Mouse (Mus musculus) megakaryocyte progenitor cell, adult 5-6 weeks (primary cell): ENCODE results near the gene Snrpb. TPM values are rescaled to one million over a fixed set of nuclear protein-coding genes. Genes with fewer than 3 reads are reported as not detected.

ENCODE experiments used
- ATAC-seq: replicated peaks from 2 replicates; pipeline ENCODE4 v1.8.0; 2016; ENCODE audit warnings: mild to moderate bottlenecking, moderate TSS enrichment, inconsistent platforms; ENCODE audit not compliant: poor library complexity
- total RNA-seq, 2 experiments: library from RNA; stranded (forward) in 1 of 2; stranded (reverse) in 1 of 2; fragments of 157-497, 149-512 nt in 1 of 2; fragments of 200-1000 nt in 1 of 2; gene quantifications; 2 replicates each; pipeline versions ENCODE4 v1.2.3 to v1.2.4; 2015 to 2017

The Snrpb gene
- total RNA-seq, 2 experiments from 2014 or later, result 224 to 277 TPM

DNA sequence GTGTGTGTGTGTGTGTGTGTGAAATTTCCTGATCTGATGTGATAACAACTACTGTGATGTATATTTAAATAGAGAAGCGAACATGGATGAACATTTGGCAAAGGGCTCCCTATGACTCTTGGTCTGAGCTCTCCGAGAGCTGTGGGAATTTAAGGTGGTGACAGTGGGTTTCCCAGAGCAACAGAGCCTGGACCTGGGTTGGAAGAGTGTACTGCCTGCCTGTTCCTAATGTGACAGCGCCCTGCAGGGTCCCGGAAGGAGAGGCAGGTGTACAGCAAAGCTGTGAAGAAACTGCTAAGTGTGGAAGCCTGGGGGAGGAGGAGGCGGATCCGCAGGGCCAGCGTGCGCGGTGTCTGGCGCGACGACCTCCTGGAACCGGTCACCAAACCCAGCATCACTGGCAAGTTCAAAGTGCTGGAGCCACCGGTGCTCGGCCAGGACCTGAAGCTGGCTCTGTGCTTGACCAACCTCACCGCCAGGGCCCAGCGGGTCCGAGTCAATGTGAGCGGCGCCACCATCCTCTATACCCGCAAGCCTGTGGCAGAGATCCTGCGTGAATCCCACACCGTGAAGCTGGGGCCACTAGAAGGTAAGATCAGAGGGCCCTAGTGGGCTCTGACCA lies 34.4 kb downstream of the Snrpb start:
- ATAC-seq, result no peak

DNA sequence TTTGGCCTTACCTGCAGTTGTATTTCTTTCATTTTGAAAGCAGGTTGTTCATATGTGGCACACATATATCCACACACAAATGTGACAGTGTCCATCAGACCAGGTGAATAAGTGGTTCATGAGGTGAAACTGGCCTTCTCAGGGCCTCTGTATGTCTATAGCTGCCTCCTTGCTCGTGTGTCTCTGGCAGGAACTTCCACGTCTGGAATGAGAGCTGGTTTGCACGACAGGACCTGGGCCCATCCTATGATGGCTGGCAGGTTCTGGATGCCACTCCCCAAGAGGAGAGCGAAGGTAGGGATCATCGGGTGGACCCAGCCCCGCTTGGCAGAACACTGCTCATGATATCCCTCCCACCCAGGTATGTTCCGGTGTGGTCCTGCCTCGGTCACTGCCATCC lies 36.2 kb downstream of the Snrpb start:
- ATAC-seq, result no peak

GRCm38 (mm10) chr2:130129687-130130086 lies 49.5 kb downstream of the Snrpb start:
- peak; percentile 74 for ATAC-seq

- peak; percentile 66 for ATAC-seq
These were observed 53.1 kb downstream of the Snrpb start for GRCm38 (mm10) chr2:130126073-130126472.

DNA sequence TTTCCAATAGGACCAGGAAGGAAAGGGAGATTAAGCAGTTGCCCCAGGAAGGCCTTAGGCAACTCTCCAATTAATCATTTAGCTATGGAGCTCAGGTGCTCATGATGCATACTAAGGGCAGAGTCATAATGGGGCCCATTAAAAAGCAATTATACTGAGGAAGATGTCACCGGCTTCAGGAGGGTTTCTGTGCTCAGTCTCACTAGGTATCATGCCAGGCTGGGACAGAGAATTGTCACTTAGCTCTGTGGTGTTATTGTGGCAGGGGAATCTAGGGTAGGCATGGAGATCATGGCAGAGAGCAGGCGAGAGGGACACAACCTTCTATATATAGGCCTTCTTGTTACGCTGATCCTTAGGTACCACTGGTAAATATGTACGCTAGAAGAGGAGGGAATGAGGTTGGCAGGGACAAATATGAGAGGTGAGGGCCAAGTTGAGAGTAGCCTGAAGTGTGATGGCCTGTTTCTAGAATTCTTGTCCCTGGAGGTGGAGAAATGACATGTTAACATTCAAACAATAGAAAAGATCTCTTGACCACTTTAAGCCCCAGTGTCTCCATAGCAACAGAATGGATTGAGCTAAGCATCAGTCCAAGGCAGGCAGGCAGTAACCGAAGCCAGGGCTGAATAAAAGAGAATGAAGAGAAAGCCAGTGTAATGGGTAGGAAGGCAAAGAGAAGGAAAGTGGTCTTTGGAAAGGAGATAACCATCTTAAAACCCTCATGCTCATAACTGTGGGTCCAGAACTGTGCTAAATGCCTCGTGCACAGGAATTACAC lies 53.7 kb downstream of the Snrpb start:
- no peak for ATAC-seq

Other genes starting within 250 kb of the Snrpb start
- 0.15 and 0.44 TPM in 2 replicates for gene Tgm3, start 167.1 kb downstream of the Snrpb start, total RNA-seq (2015)
- gene Tgm3, start 167.1 kb downstream of the Snrpb start, total RNA-seq (2017), result 0.04 and 0.17 TPM in 2 replicates
- gene Tgm6, start 67.0 kb downstream of the Snrpb start, total RNA-seq (2015), result not detected in 2 replicates
- not detected in 2 replicates for gene Tgm6, start 67.0 kb downstream of the Snrpb start, total RNA-seq (2017)
- gene Tmc2, start 15.8 kb upstream of the Snrpb start, total RNA-seq (2015), result not detected in 2 replicates
- not detected in 2 replicates for gene Tmc2, start 15.8 kb upstream of the Snrpb start, total RNA-seq (2017)
- gene Nop56, start 95.0 kb upstream of the Snrpb start, total RNA-seq (2015), result 433 and 507 TPM in 2 replicates
- gene Nop56, start 95.0 kb upstream of the Snrpb start, total RNA-seq (2017), result 455 and 508 TPM in 2 replicates
- 160 and 172 TPM in 2 replicates for gene Idh3b, start 105.1 kb upstream of the Snrpb start, total RNA-seq (2015)
- 108 and 165 TPM in 2 replicates for gene Idh3b, start 105.1 kb upstream of the Snrpb start, total RNA-seq (2017)
- gene Ebf4, start 115.8 kb upstream of the Snrpb start, total RNA-seq (2015), result not detected in 2 replicates
- gene Ebf4, start 115.8 kb upstream of the Snrpb start, total RNA-seq (2017), result not detected in 2 replicates
- 0.29 and 1.9 TPM in 2 replicates for gene Cpxm1, start 218.2 kb upstream of the Snrpb start, total RNA-seq (2015)
- 0.58 and 2.9 TPM in 2 replicates for gene Cpxm1, start 218.2 kb upstream of the Snrpb start, total RNA-seq (2017)
- not detected in 2 replicates for gene Gm28372, start 225.8 kb upstream of the Snrpb start, total RNA-seq (2015)
- not detected in 2 replicates for gene Gm28372, start 225.8 kb upstream of the Snrpb start, total RNA-seq (2017)
- not detected in 2 replicates for gene 1700020A23Rik, start 225.9 kb upstream of the Snrpb start, total RNA-seq (2015)
- gene 1700020A23Rik, start 225.9 kb upstream of the Snrpb start, total RNA-seq (2017), result not detected in 2 replicates
- gene Tmem239, start 227.1 kb upstream of the Snrpb start, total RNA-seq (2015), result not detected in 2 replicates
- gene Tmem239, start 227.1 kb upstream of the Snrpb start, total RNA-seq (2017), result not detected in 2 replicates
- 102 and 115 TPM in 2 replicates for gene Vps16, start 244.9 kb upstream of the Snrpb start, total RNA-seq (2015)
- gene Vps16, start 244.9 kb upstream of the Snrpb start, total RNA-seq (2017), result 124 and 152 TPM in 2 replicates
- 10.3 and 15.5 TPM in 2 replicates for gene Pced1a, start 245.3 kb upstream of the Snrpb start, total RNA-seq (2015)
- 11.7 and 13.6 TPM in 2 replicates for gene Pced1a, start 245.3 kb upstream of the Snrpb start, total RNA-seq (2017)